Mouse (Mus musculus): ENCODE data around the gene Pnmal1.

GRCm38 (mm10) chr7:17004716-17005115 is 45.2 kb downstream of the Pnmal1 start:
- no peak for TF ChIP-seq POLR2A (IDR thresholded peaks at IDR 0.05; ENCODE audit: extremely low read depth, insufficient read depth, low read length)
- no peak for TF ChIP-seq CTCF (IDR thresholded peaks at IDR 0.05; ENCODE audit: extremely low read depth, insufficient read depth, low read length)
